ENCODE assay signal across 13 mouse cellular contexts in the genomic region with DNA sequence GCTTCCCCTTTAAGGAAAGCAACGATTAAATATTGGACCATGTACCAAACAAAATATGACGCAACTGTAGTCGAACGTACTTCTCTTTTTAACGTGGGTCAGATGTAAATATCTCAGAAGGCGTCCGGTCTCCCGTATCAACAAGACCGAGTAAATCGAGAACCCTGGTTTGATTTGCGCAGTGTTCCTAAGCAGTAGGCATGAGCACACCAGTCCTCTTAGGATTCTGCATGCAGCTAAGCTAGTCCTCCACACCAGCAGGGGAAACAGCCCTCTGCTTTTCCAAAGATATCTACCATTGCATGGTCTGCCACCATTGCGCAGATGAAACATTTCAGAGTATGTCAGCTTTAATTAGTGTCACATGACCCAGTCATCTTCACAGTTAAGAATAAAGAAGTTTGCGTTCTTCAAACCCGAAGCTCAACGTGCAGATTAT.
DNase-seq lines count a peak whose midpoint lies in the region; ATAC-seq and TF ChIP-seq lines count a peak whose summit lies in the region.
"Had no signal": no experiment of that assay in that cellular context is flagged by ENCODE, and none has a peak within 500 bp of the region (broad histone marks: within the 10 kb centered on the region; RNA-seq: fewer than 3 reads in every experiment).

No protein-coding gene starts in this region.

- H3K27me3 ChIP-seq in embryonic facial prominence, embryonic 11.5 days (ENCODE audit: control insufficient read depth, insufficient read depth, low read length), result no peaks in the 10 kb centered on the region
- H3K27me3 ChIP-seq in hindbrain, embryonic 12.5 days, result no peaks in the 10 kb centered on the region
- no peaks in the 10 kb centered on the region for H3K27me3 ChIP-seq in midbrain, embryonic 14.5 days (ENCODE audit: control insufficient read depth, insufficient read depth, low read length)
- no peaks in the 10 kb centered on the region for H3K27me3 ChIP-seq in kidney, embryonic 14.5 days (ENCODE audit: control insufficient read depth, insufficient read depth, low read length)
- H3K27me3 ChIP-seq: heart, embryonic 12.5 days; liver, embryonic 15.5 days had no signal

- no peak overlapping the region for H3K4me3 ChIP-seq in embryonic facial prominence, embryonic 11.5 days (ENCODE audit: low read depth, low read length)
- no peak overlapping the region for H3K4me3 ChIP-seq in hindbrain, embryonic 12.5 days
- H3K4me3 ChIP-seq in midbrain, embryonic 14.5 days (replicated peaks; ENCODE audit: low read depth, low read length), result no peak overlapping the region
- no peak overlapping the region for H3K4me3 ChIP-seq in kidney, embryonic 14.5 days (ENCODE audit: low read length)
- H3K4me3 ChIP-seq: heart, embryonic 12.5 days; liver, embryonic 15.5 days had no signal

- no peak overlapping the region for H3K9ac ChIP-seq in embryonic facial prominence, embryonic 11.5 days (replicated peaks; ENCODE audit: low read length)
- H3K9ac ChIP-seq in hindbrain, embryonic 12.5 days, result no peak overlapping the region
- peak overlapping the region; percentile 20; the same call in 1 of the 2 replicates for H3K9ac ChIP-seq in midbrain, embryonic 14.5 days (replicated peaks; ENCODE audit: low read length)
- no peak overlapping the region for H3K9ac ChIP-seq in kidney, embryonic 14.5 days (ENCODE audit: low read depth, low read length)
- H3K9ac ChIP-seq: heart, embryonic 12.5 days; liver, embryonic 15.5 days had no signal

- TF ChIP-seq CTCF in brain, embryonic 14.5 days (IDR thresholded peaks at IDR 0.05; ENCODE audit: borderline replicate concordance, extremely low read depth, insufficient read depth, insufficient read length), result peak; percentile 10; the same call in 1 of the 2 replicates

- TF ChIP-seq POLR2A in brain, embryonic 14.5 days (IDR thresholded peaks at IDR 0.05; ENCODE audit: borderline replicate concordance, extremely low read depth, insufficient read depth, insufficient read length, poor library complexity, severe bottlenecking), result no peak

- H3K9me3 ChIP-seq in embryonic facial prominence, embryonic 11.5 days (replicated peaks; ENCODE audit: control insufficient read depth, low read length), result no peaks in the 10 kb centered on the region
- 0 out of 2 replicates have a peak, but pooled peaks cover 3% of the 10 kb centered on the region for H3K9me3 ChIP-seq in hindbrain, embryonic 12.5 days (replicated peaks)
- H3K9me3 ChIP-seq in midbrain, embryonic 14.5 days (ENCODE audit: control insufficient read depth, low read length), result no peaks in the 10 kb centered on the region
- no peaks in the 10 kb centered on the region for H3K9me3 ChIP-seq in kidney, embryonic 14.5 days (ENCODE audit: control insufficient read depth, low read length)
- H3K9me3 ChIP-seq: liver, embryonic 15.5 days had no signal

- 70% methylated on average over 15 of the region's 15 CpGs for WGBS in embryonic facial prominence, embryonic 11.5 days
- 68% methylated on average over 15 of the region's 15 CpGs for WGBS in hindbrain, embryonic 12.5 days
- WGBS in midbrain, embryonic 14.5 days, result 29% methylated on average over 15 of the region's 15 CpGs
- WGBS in kidney, embryonic 14.5 days, result 61% methylated on average over 15 of the region's 15 CpGs

- no peaks in the 10 kb centered on the region for H3K36me3 ChIP-seq in embryonic facial prominence, embryonic 11.5 days (replicated peaks; ENCODE audit: control insufficient read depth, insufficient read depth, low read depth, low read length)
- no peaks in the 10 kb centered on the region for H3K36me3 ChIP-seq in hindbrain, embryonic 12.5 days
- H3K36me3 ChIP-seq in midbrain, embryonic 14.5 days (ENCODE audit: control insufficient read depth, insufficient read depth, low read length), result no peaks in the 10 kb centered on the region
- H3K36me3 ChIP-seq in kidney, embryonic 14.5 days (ENCODE audit: control insufficient read depth, insufficient read depth, low read length), result no peaks in the 10 kb centered on the region
- H3K36me3 ChIP-seq: liver, embryonic 15.5 days had no signal

- no peak for DNase-seq in brain, embryonic 14.5 days (ENCODE audit: low read depth)
- DNase-seq in embryonic facial prominence, embryonic 11.5 days (ENCODE audit: low spot score), result peak; percentile 35
- peak; percentile 83 for DNase-seq in midbrain, embryonic 14.5 days
- DNase-seq in thymus, postnatal 14 days, result no peak
- no peak for DNase-seq in layer of hippocampus, postnatal 10 days (ENCODE audit: low spot score in 2 of 2)
- DNase-seq: adrenal gland, postnatal 10 days; cerebellum, adult 18-20 months; kidney, postnatal 4 days had no signal

- H3K27ac ChIP-seq in embryonic facial prominence, embryonic 11.5 days (replicated peaks; ENCODE audit: low read depth, low read length), result no peak overlapping the region
- peak overlapping the region; percentile 58 for H3K27ac ChIP-seq in hindbrain, embryonic 12.5 days
- peak overlapping the region; percentile 89 for H3K27ac ChIP-seq in midbrain, embryonic 14.5 days (replicated peaks; ENCODE audit: low read depth, low read length)
- no peak overlapping the region for H3K27ac ChIP-seq in kidney, embryonic 14.5 days (ENCODE audit: low read depth, low read length)
- H3K27ac ChIP-seq: liver, embryonic 15.5 days; stomach, postnatal 0 days had no signal

- no peak overlapping the region for H3K4me2 ChIP-seq in embryonic facial prominence, embryonic 11.5 days (ENCODE audit: low read depth, low read length)
- H3K4me2 ChIP-seq in hindbrain, embryonic 12.5 days (replicated peaks), result peak overlapping the region; percentile 9; the same call in 1 of the 2 replicates
- peak overlapping the region; percentile 37 for H3K4me2 ChIP-seq in midbrain, embryonic 14.5 days (ENCODE audit: low read length)
- H3K4me2 ChIP-seq in kidney, embryonic 14.5 days (replicated peaks; ENCODE audit: low read depth, low read length), result no peak overlapping the region
- H3K4me2 ChIP-seq: heart, embryonic 12.5 days; liver, embryonic 15.5 days had no signal

- peak; percentile 45; the same call in 1 of the 2 replicates for ATAC-seq in embryonic facial prominence, embryonic 11.5 days (replicated peaks; ENCODE audit: insufficient number of reproducible peaks, low FRiP score, low TSS enrichment, low read depth)
- ATAC-seq in hindbrain, embryonic 12.5 days (ENCODE audit: low FRiP score), result peak; percentile 74
- ATAC-seq in midbrain, embryonic 14.5 days (ENCODE audit: low FRiP score, low TSS enrichment), result peak; percentile 80
- ATAC-seq in kidney, embryonic 14.5 days (ENCODE audit: low FRiP score, low TSS enrichment), result no peak

- H3K4me1 ChIP-seq in embryonic facial prominence, embryonic 11.5 days (ENCODE audit: control insufficient read depth, insufficient read depth, low read length), result peaks cover 4% of the 10 kb centered on the region; the same call in 1 of the 2 replicates
- peaks cover 16% of the 10 kb centered on the region for H3K4me1 ChIP-seq in hindbrain, embryonic 12.5 days
- peaks cover 36% of the 10 kb centered on the region for H3K4me1 ChIP-seq in midbrain, embryonic 14.5 days (ENCODE audit: control insufficient read depth, insufficient read depth, low read length)
- H3K4me1 ChIP-seq in kidney, embryonic 14.5 days (ENCODE audit: control insufficient read depth, insufficient read depth, low read length), result no peaks in the 10 kb centered on the region
- H3K4me1 ChIP-seq: liver, embryonic 15.5 days had no signal

Comparison
In these comparisons a context has a peak if more than half of its experiments do, and no peak if none do; other contexts are left out.
1. DNase-seq: peak in embryonic facial prominence, embryonic 11.5 days (single experiment) and midbrain, embryonic 14.5 days (single experiment); none in brain, embryonic 14.5 days (single experiment), thymus, postnatal 14 days (single experiment) and layer of hippocampus, postnatal 10 days (0 of 2).
2. H3K27ac ChIP-seq: peak in hindbrain, embryonic 12.5 days (single experiment) and midbrain, embryonic 14.5 days (single experiment); none in embryonic facial prominence, embryonic 11.5 days (single experiment) and kidney, embryonic 14.5 days (single experiment).
3. H3K4me2 ChIP-seq: peak in hindbrain, embryonic 12.5 days (single experiment) and midbrain, embryonic 14.5 days (single experiment); none in embryonic facial prominence, embryonic 11.5 days (single experiment) and kidney, embryonic 14.5 days (single experiment).